Mouse (Mus musculus) limb, embryonic 14.5 days (tissue): ENCODE data around the gene Ptrh2. TPM values are rescaled to one million over a fixed set of nuclear protein-coding genes. Genes with fewer than 3 reads are reported as not detected.

Source experiments
- ATAC-seq: fragments of 200-750 bp; cut with Nextera tagmentation; 2 replicates; pipeline ENCODE4 v1.8.0; 2017; ENCODE audit warnings: low read depth, moderate number of reproducible peaks, moderate TSS enrichment; ENCODE audit not compliant: low FRiP score
- DNase-seq: peaks from one replicate; pipeline ENCODE4 v3.0.0-alpha.2; 2015; ENCODE audit warnings: low spot score
- H3K27ac ChIP-seq: fragments of 300-500 bp; sonication (generic); replicated peaks from 2 replicates; pipeline ENCODE4 v1.5.1; 2014; ENCODE audit warnings: low read depth, mild to moderate bottlenecking, low read length, moderate library complexity, mixed read lengths
- H3K27me3 ChIP-seq: fragments of 300-500 bp; sonication (generic); 2 replicates; pipeline ENCODE4 v1.6.1; 2014; ENCODE audit warnings: low read length, mixed read lengths; ENCODE audit not compliant: control insufficient read depth, insufficient read depth
- H3K36me3 ChIP-seq: fragments of 300-500 bp; sonication (generic); 2 replicates; pipeline ENCODE4 v1.6.1; 2014; ENCODE audit warnings: mild to moderate bottlenecking, low read length, moderate library complexity, mixed read lengths; ENCODE audit not compliant: control insufficient read depth, insufficient read depth
- H3K4me1 ChIP-seq: fragments of 300-500 bp; sonication (generic); 2 replicates; pipeline ENCODE4 v1.6.1; 2014; ENCODE audit warnings: antibody characterized with exemption, low read length, mixed read lengths; ENCODE audit not compliant: control insufficient read depth, insufficient read depth
- H3K4me2 ChIP-seq: fragments of 300-500 bp; sonication (generic); replicated peaks from 2 replicates; pipeline ENCODE4 v1.6.1; 2014; ENCODE audit warnings: low read depth, mild to moderate bottlenecking, low read length, moderate library complexity; ENCODE audit not compliant: severe bottlenecking
- H3K4me3 ChIP-seq: fragments of 300-500 bp; sonication (generic); replicated peaks from 2 replicates; pipeline ENCODE4 v1.5.1; 2014; ENCODE audit warnings: low read length
- H3K9ac ChIP-seq: fragments of 300-500 bp; sonication (generic); 2 replicates; pipeline ENCODE4 v1.6.1; 2014; ENCODE audit warnings: mild to moderate bottlenecking, low read depth, low read length, moderate library complexity; ENCODE audit not compliant: severe bottlenecking
- H3K9me3 ChIP-seq: fragments of 300-500 bp; sonication (generic); 2 replicates; pipeline ENCODE4 v1.6.1; 2016; ENCODE audit warnings: low read length; ENCODE audit not compliant: control insufficient read depth
- POLR2A ChIP-seq: fragments of 200-500 bp; IDR thresholded peaks from 2 replicates; pipeline ENCODE4 v1.8.0; 2012; ENCODE audit warnings: inconsistent platforms, mild to moderate bottlenecking, moderate library complexity, borderline replicate concordance; ENCODE audit not compliant: insufficient read depth, insufficient read length; ENCODE audit errors: extremely low read depth
- WGBS: fragments of 180-500 bp; shearing (Covaris S2); extraction: QIAGEN DNeasy Blood & Tissue Kit; methylation state at CpG from one replicate; pipeline ENCODE4 v1.1.7; 2014; 5-methylcytosine and 5-hydroxymethylcytosine counted together
- polyA plus RNA-seq, 2 experiments: library from polyadenylated mRNA; depleted of rRNA in 1 of 2; stranded (reverse) in 1 of 2; unstranded in 1 of 2; fragments of >200 nt; fragmentation: Nextera tagmentation in 1 of 2; extraction: Ambion mirVana in 1 of 2; gene quantifications; 2 replicates each; pipeline versions ENCODE4 v1.2.1 to v1.2.3; 2012 to 2014

Gene Ptrh2
- polyA plus RNA-seq, 2 experiments = 19.1 to 31.3 TPM

DNA sequence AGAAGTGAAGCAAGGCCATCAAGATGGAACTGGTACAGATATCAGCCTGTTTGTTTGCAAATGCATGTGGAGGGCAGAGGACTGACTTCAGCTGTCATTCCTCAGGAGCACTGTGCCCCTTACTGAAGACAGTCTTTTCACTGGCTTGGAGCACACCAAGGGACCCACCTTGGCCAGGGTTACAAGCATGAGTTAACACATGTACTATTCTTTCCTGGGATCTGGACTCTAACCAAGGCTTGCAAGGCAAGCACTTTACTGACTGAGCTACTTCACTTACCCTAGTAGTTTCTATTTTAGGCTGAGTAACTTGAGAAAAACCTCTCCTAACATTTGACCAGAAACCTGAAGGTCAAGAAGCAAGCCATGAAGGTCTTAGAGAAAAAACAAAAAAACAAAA, 30.8 kb downstream of the Ptrh2 start:
- Histone ChIP-seq H3K36me3 (peaks cover 85% of the 10 kb centered on the region), H3K4me3 (no peak overlapping the region), H3K9me3 (no peaks in the 10 kb centered on the region), H3K4me1 (no peaks in the 10 kb centered on the region), H3K27me3 (no peaks in the 10 kb centered on the region), H3K4me2 (no peak overlapping the region), H3K27ac (no peak overlapping the region), H3K9ac (no peak overlapping the region)
- DNase-seq (no peak), ATAC-seq (no peak)
- no peak for TF ChIP-seq POLR2A

DNA sequence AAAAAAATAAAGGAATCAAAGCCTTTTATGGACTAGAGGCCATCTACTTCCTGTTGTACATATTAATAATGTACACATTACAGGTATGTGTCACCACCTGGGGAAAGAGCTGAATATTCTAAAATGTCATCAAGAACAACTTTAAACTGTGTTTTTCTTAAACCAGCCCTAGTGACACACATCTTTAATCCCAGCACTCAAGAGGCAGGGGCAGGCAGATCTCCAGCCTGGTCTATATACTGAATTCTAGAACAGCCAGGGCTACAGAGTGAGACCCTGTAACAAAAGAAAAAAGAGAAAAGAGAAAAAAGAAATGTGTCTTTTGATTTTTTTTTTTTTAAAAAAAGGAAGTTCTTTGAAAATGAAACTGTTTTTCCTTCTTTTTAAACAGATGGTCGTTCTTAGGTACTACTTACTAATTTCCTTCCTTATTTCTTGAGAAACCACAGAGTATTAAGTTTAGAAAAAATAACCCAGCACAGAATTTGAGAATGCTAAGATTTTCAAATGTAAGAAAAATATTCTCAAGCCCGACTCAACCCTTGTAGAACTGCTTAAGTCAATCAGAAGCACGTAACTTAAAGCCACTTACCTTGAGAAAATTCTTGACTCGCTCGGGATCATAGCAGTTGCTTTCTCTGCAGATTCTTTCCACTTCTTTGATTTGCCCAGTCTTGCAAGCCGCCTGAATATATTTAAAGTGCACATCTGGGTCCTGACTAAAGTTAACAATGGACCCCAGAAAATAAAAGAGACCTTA, 33.7 kb downstream of the Ptrh2 start:
- TF ChIP-seq POLR2A = no peak
- Histone ChIP-seq H3K9me3 (no peaks in the 10 kb centered on the region), H3K9ac (no peak overlapping the region), H3K4me1 (no peaks in the 10 kb centered on the region), H3K4me3 (no peak overlapping the region), H3K27ac (no peak overlapping the region), H3K36me3 (peaks cover 80% of the 10 kb centered on the region), H3K27me3 (no peaks in the 10 kb centered on the region), H3K4me2 (no peak overlapping the region)
- ATAC-seq (no peak), DNase-seq (no peak)
- 89% methylated on average over 6 of the region's 6 CpGs for WGBS

DNA sequence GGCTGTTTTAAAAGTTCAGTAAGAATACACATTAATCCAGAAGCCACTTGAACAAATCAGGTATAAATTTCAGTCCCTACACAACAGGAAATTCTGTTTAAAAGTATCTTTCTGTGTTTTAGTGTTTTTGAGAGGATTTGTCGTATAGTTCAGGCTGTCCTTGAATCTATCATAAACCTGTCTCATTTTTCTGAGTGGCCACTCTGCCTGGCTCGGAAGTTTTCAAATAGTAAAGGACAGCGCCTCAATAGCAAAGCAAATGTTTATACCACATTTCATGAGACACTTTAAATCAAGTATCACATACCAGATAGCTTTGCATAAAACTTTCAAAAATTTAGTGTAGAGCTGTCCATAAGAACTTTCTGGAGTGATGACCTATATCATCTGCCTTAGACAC, 34.6 kb downstream of the Ptrh2 start:
- DNase-seq = no peak
- Histone ChIP-seq H3K36me3 (peaks cover 82% of the 10 kb centered on the region), H3K27ac (no peak overlapping the region), H3K9me3 (no peaks in the 10 kb centered on the region), H3K27me3 (no peaks in the 10 kb centered on the region), H3K9ac (no peak overlapping the region), H3K4me1 (no peaks in the 10 kb centered on the region), H3K4me3 (no peak overlapping the region), H3K4me2 (no peak overlapping the region)
- ATAC-seq = no peak
- no peak for TF ChIP-seq POLR2A
- 94% methylated on average over 3 of the region's 3 CpGs for WGBS

DNA sequence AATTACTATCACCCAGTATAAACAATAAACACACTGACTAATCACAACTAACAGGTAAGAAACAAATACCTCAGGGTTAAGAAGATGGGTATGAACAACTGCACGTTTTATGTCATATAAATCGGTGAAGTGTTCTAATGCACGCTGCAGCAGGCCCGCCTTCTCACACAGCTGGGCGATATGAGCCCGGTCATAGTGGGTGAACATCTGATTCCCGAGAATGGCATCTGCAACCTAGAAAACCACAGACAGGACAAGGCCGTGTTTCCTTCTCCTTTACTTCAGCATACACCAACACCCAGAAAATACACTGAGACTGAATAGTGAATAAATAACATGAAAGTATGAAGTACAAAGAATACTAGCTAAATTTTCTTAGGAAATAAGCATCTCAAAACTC, 35.6 kb downstream of the Ptrh2 start:
- Histone ChIP-seq H3K4me1 (no peaks in the 10 kb centered on the region), H3K9me3 (no peaks in the 10 kb centered on the region), H3K36me3 (peaks cover 79% of the 10 kb centered on the region), H3K27me3 (no peaks in the 10 kb centered on the region), H3K27ac (no peak overlapping the region), H3K4me2 (no peak overlapping the region), H3K4me3 (no peak overlapping the region), H3K9ac (no peak overlapping the region)
- no peak for ATAC-seq
- DNase-seq = no peak
- no peak for TF ChIP-seq POLR2A
- WGBS = 91% methylated on average over 8 of the region's 8 CpGs

DNA sequence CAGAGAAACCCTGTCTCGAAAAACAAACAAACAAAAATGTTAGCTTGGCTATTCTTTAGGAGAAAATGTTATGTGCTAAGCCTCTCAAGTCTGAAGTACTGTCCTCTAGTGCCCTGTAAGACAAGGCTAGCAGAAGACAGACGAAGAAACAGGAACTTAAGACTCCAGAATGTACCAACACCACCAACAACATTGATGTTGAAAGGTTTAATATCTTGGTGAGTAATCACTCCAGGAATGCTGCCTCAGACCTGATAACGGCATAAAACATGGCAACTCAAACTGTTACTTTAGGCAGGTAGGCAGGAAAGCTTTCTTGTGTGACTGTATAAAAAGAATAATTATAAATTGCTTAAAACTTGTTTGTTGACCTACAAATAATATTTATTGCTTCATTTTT, 40.2 kb downstream of the Ptrh2 start:
- H3K27me3 ChIP-seq = no peaks in the 10 kb centered on the region
- H3K27ac ChIP-seq = no peak overlapping the region
- H3K36me3 ChIP-seq = peaks cover 74% of the 10 kb centered on the region
- no peaks in the 10 kb centered on the region for H3K9me3 ChIP-seq
- DNase-seq (no peak), ATAC-seq (no peak)
- H3K4me1 ChIP-seq = no peaks in the 10 kb centered on the region
- TF ChIP-seq POLR2A = no peak
- H3K4me2 ChIP-seq = no peak overlapping the region
- no peak overlapping the region for H3K4me3 ChIP-seq
- WGBS = 89% methylated on average over 3 of the region's 3 CpGs
- no peak overlapping the region for H3K9ac ChIP-seq
